Mouse (Mus musculus) liver, adult (tissue): ENCODE measurements at regions not wholly inside any gene's neighbourhood (a gene's known extent, or its start where the extent isn't known, plus 50 kb on each side); places are given as distances from the start of the nearest gene placed in this dataset.

Experiments used
- GATA4 ChIP-seq: IDR thresholded peaks from 2 replicates; pipeline ENCODE4 v1.6.1; 2014; ENCODE audit warnings: mild to moderate bottlenecking, low read length; ENCODE audit not compliant: insufficient replicate concordance

DNA sequence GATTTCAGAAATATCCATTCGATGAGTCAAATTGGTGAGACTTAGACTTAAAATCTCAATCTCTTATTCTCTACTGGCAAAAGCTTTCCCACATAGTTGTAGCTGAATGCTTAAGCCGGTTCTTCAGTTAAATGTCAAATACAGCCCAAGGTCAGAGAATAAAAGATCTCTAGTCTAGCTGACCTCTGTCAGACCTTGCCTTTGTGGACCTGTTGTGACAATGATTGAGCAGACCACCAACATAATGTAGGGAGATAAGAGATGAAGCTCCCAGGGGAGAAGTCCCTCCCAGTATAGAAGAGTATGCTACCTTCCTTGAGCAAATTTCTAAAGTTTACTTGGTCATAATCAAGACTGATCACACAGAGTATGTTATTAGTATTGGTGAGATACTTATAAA, 157.9 kb upstream of the Gap43 start:
- no peak for TF ChIP-seq GATA4

DNA sequence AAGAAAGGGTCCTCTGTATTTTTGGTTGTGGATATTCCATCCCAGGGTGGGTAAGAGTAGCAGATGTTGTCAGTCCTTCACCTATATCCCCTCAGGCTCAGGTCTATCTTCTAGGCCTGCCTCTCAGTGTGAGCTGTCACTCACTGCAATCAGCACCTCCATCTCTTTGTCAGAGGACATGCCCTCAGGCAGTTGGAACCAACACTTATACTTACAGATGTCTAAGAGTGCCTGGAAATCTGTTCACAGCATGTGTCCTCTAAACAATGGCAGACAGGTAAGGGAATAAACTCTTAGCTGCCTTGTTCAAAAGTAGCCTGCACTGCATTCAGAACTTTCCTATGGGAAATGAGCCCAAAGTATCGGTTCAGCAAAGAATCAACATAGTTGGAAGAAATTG, 153.1 kb upstream of the Gap43 start:
- no peak for TF ChIP-seq GATA4

GRCm38 (mm10) chr16:42488745-42489144, 148.3 kb upstream of the Gap43 start:
- no peak for TF ChIP-seq GATA4

DNA sequence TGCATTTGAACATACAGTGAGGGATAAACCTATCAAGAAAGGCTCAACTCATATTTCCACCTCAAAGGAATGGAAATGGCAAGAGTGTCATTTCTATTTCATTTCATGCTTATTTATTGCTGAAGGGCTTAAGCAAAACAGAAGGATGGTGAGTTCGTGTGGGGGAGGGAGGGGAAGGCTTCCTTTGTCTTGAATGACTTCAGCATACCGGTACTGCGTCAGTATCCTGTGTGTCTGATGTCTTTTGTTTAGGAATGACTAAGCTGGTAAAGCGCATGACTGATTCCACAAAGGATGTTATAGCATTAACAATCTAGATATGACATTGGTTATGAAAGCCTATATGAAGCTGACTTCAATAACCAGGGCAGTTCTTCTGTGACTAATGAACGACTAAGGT, 139.5 kb upstream of the Gap43 start:
- no peak for TF ChIP-seq GATA4

- TF ChIP-seq GATA4: no peak
These were observed 126.5 kb upstream of the Gap43 start for GRCm38 (mm10) chr16:42466976-42467375.

- TF ChIP-seq GATA4: no peak
These were observed 116.0 kb upstream of the Gap43 start for GRCm38 (mm10) chr16:42456335-42456984.

GRCm38 (mm10) chr16:42453338-42453737, 112.9 kb upstream of the Gap43 start:
- TF ChIP-seq GATA4: no peak

- no peak for TF ChIP-seq GATA4
These were observed 109.5 kb upstream of the Gap43 start for GRCm38 (mm10) chr16:42449840-42450444.

GRCm38 (mm10) chr16:42444863-42445423, 104.5 kb upstream of the Gap43 start:
- no peak for TF ChIP-seq GATA4

DNA sequence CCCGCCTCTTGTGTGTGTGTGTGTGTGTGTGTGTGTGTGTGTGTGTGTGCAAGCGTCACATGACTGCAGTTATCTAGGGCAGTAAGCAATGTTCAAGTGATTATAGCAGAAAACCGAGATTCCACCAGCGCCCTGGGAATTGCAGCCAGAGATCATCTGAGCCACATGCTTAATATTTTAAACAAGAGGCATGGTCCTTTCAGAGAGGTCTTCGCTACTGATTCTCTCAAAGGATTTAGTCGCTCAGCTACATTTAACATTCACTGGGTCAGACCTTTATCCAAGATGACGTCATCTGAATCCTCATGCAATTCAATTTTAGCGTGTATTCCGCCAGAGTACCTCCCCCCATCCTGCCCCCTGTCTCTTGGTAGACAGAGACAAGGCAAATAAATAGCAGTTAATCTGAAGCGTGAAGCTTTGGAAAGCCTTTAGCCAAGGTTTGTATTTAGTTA, 104.0 kb upstream of the Gap43 start:
- no peak for TF ChIP-seq GATA4

DNA sequence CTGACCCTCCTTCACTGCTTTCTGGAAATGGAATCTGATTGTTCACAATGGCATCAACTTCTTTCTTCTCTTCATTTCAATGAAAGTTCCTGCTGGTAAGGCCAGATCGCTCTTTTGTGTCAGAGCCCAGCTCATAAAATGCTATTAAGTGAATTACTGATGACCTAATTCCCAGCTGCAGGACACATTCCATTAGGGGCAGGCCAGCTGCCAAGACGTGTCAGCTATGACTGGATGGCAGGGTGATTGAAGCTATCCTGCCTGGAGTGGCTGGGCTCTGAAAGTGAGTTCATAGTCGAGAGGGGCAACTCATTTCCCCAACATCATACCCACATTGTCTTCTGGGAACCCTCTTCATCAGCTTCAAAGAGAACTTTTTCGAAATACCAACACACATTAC, 100.4 kb upstream of the Gap43 start:
- TF ChIP-seq GATA4: no peak

- no peak for TF ChIP-seq GATA4
These were observed 91.1 kb upstream of the Gap43 start for GRCm38 (mm10) chr16:42431529-42431928.

DNA sequence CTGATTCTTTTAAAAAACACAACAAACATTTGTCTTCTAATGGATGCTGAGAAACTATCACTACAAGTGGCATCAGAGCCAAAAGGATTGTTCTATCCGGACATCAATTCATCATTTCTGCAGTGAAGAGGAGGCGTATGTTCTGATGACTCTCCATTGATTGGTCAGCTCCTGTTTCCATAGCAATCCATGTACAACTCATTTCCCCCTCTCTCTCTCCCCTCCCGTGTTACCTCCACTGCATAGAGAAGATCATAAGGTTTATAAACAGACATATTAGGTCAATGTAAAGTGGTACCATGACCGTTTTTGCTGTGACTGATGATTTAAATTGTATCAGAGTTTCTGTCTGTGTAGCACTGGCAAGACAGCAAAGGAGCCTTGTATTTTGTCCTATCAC, 76.2 kb upstream of the Gap43 start:
- no peak for TF ChIP-seq GATA4

- no peak for TF ChIP-seq GATA4
These were observed 56.1 kb upstream of the Gap43 start for GRCm38 (mm10) chr16:42396596-42396995.
